Mouse (Mus musculus) embryonic facial prominence, embryonic 15.5 days (tissue): ENCODE data around the gene Rnf41. TPM values are rescaled to one million over a fixed set of nuclear protein-coding genes. Genes with fewer than 3 reads are reported as not detected.

Experiments used
- ATAC-seq: fragments of 200-750 bp; cut with Nextera tagmentation; 2 replicates; pipeline ENCODE4 v1.8.0; 2017; ENCODE audit warnings: low read depth, moderate TSS enrichment; ENCODE audit not compliant: insufficient number of reproducible peaks, low FRiP score, low TSS enrichment
- H3K27ac ChIP-seq: fragments of 300-500 bp; sonication (generic); replicated peaks from 2 replicates; pipeline ENCODE4 v1.5.1; 2015; ENCODE audit warnings: mild to moderate bottlenecking, inconsistent platforms
- H3K27me3 ChIP-seq: fragments of 300-500 bp; sonication (generic); 2 replicates; pipeline ENCODE4 v1.6.1; 2015; ENCODE audit warnings: inconsistent platforms
- H3K36me3 ChIP-seq: fragments of 300-500 bp; sonication (generic); 2 replicates; pipeline ENCODE4 v1.6.1; 2015; ENCODE audit warnings: mild to moderate bottlenecking, inconsistent platforms
- H3K4me1 ChIP-seq: fragments of 300-500 bp; sonication (generic); 2 replicates; pipeline ENCODE4 v1.6.1; 2015; ENCODE audit warnings: inconsistent platforms
- H3K4me2 ChIP-seq: fragments of 300-500 bp; sonication (generic); replicated peaks from 2 replicates; pipeline ENCODE4 v1.6.1; 2015; ENCODE audit warnings: mild to moderate bottlenecking, inconsistent platforms
- H3K4me3 ChIP-seq: fragments of 300-500 bp; sonication (generic); replicated peaks from 2 replicates; pipeline ENCODE4 v1.5.1; 2015; ENCODE audit warnings: mild to moderate bottlenecking, inconsistent platforms
- H3K9ac ChIP-seq: fragments of 300-500 bp; sonication (generic); 2 replicates; pipeline ENCODE4 v1.6.1; 2015; ENCODE audit warnings: inconsistent platforms
- H3K9me3 ChIP-seq: fragments of 300-500 bp; sonication (generic); replicated peaks from 2 replicates; pipeline ENCODE4 v1.6.1; 2016; ENCODE audit warnings: inconsistent platforms
- WGBS: fragments of 180-500 bp; shearing (Covaris S2); methylation state at CpG from one replicate; pipeline ENCODE4 v1.1.7; 2015; 5-methylcytosine and 5-hydroxymethylcytosine counted together
- polyA plus RNA-seq: library from polyadenylated mRNA; unstranded; fragments of >200 nt; fragmentation: Nextera tagmentation; extraction: Ambion mirVana; gene quantifications from 2 replicates; pipeline ENCODE4 v1.2.1, GENCODE M21; 2015

Gene Rnf41
- polyA plus RNA-seq, 1 experiment from 2014 or later, result 45.0 TPM

- H3K4me2 ChIP-seq, result no peak overlapping the region
- H3K9ac ChIP-seq, result no peak overlapping the region
- no peaks in the 10 kb centered on the region for H3K27me3 ChIP-seq
- ATAC-seq, result no peak
- 59% methylated on average over 4 of the region's 4 CpGs for WGBS
- no peaks in the 10 kb centered on the region for H3K4me1 ChIP-seq
- no peaks in the 10 kb centered on the region for H3K9me3 ChIP-seq
- H3K27ac ChIP-seq, result no peak overlapping the region
- no peak overlapping the region for H3K4me3 ChIP-seq
- peaks cover 59% of the 10 kb centered on the region for H3K36me3 ChIP-seq
Observed at GRCm38 (mm10) chr10:128429454-128429853, 18.0 kb downstream of the Rnf41 start.

- H3K4me1 ChIP-seq, result no peaks in the 10 kb centered on the region
- H3K9ac ChIP-seq, result no peak overlapping the region
- no peaks in the 10 kb centered on the region for H3K27me3 ChIP-seq
- no peak overlapping the region for H3K4me3 ChIP-seq
- peaks cover 78% of the 10 kb centered on the region for H3K36me3 ChIP-seq
- no peak for ATAC-seq
- no peaks in the 10 kb centered on the region for H3K9me3 ChIP-seq
- WGBS, result 98% methylated on average over 2 of the region's 2 CpGs
- H3K27ac ChIP-seq, result no peak overlapping the region
- no peak overlapping the region for H3K4me2 ChIP-seq
Observed at GRCm38 (mm10) chr10:128433417-128433816, 22.0 kb downstream of the Rnf41 start.

- no peak overlapping the region for H3K9ac ChIP-seq
- ATAC-seq, result no peak
- WGBS, result 89% methylated on average over 10 of the region's 10 CpGs
- H3K4me2 ChIP-seq, result no peak overlapping the region
- no peak overlapping the region for H3K27ac ChIP-seq
- H3K9me3 ChIP-seq, result no peaks in the 10 kb centered on the region
- peaks cover 76% of the 10 kb centered on the region for H3K36me3 ChIP-seq
- H3K27me3 ChIP-seq, result no peaks in the 10 kb centered on the region
- H3K4me1 ChIP-seq, result no peaks in the 10 kb centered on the region
- no peak overlapping the region for H3K4me3 ChIP-seq
Observed at GRCm38 (mm10) chr10:128434681-128435080, 23.2 kb downstream of the Rnf41 start.

- no peak overlapping the region for H3K4me3 ChIP-seq
- no peak overlapping the region for H3K9ac ChIP-seq
- H3K4me2 ChIP-seq, result no peak overlapping the region
- H3K27ac ChIP-seq, result no peak overlapping the region
- WGBS, result 85% methylated on average over 17 of the region's 17 CpGs
- H3K36me3 ChIP-seq, result peaks cover 76% of the 10 kb centered on the region
- H3K9me3 ChIP-seq, result no peaks in the 10 kb centered on the region
- ATAC-seq, result no peak
- no peaks in the 10 kb centered on the region for H3K4me1 ChIP-seq
- H3K27me3 ChIP-seq, result no peaks in the 10 kb centered on the region
Observed at GRCm38 (mm10) chr10:128435186-128435823, 23.8 kb downstream of the Rnf41 start.

GRCm38 (mm10) chr10:128435873-128436272 lies 24.4 kb downstream of the Rnf41 start:
- Histone ChIP-seq H3K4me1 (no peaks in the 10 kb centered on the region), H3K4me2 (no peak overlapping the region), H3K4me3 (no peak overlapping the region), H3K9ac (no peak overlapping the region), H3K36me3 (peaks cover 76% of the 10 kb centered on the region), H3K27ac (no peak overlapping the region), H3K9me3 (no peaks in the 10 kb centered on the region), H3K27me3 (no peaks in the 10 kb centered on the region)
- WGBS, result 87% methylated on average over 5 of the region's 5 CpGs
- no peak for ATAC-seq

- no peak overlapping the region for H3K27ac ChIP-seq
- no peak overlapping the region for H3K9ac ChIP-seq
- H3K36me3 ChIP-seq, result peaks cover 75% of the 10 kb centered on the region
- no peaks in the 10 kb centered on the region for H3K4me1 ChIP-seq
- no peak overlapping the region for H3K4me2 ChIP-seq
- H3K9me3 ChIP-seq, result no peaks in the 10 kb centered on the region
- WGBS, result 82% methylated on average over 8 of the region's 8 CpGs
- ATAC-seq, result no peak
- H3K4me3 ChIP-seq, result no peak overlapping the region
- no peaks in the 10 kb centered on the region for H3K27me3 ChIP-seq
Observed at GRCm38 (mm10) chr10:128436376-128436775, 24.9 kb downstream of the Rnf41 start.

- WGBS, result 74% methylated on average over 10 of the region's 10 CpGs
- no peak overlapping the region for H3K9ac ChIP-seq
- no peaks in the 10 kb centered on the region for H3K9me3 ChIP-seq
- no peak overlapping the region for H3K27ac ChIP-seq
- peaks cover 66% of the 10 kb centered on the region for H3K36me3 ChIP-seq
- no peak overlapping the region for H3K4me3 ChIP-seq
- no peak overlapping the region for H3K4me2 ChIP-seq
- no peaks in the 10 kb centered on the region for H3K27me3 ChIP-seq
- ATAC-seq, result no peak
- no peaks in the 10 kb centered on the region for H3K4me1 ChIP-seq
Observed at GRCm38 (mm10) chr10:128438675-128439279, 27.3 kb downstream of the Rnf41 start.

GRCm38 (mm10) chr10:128440407-128440806 lies 28.9 kb downstream of the Rnf41 start:
- H3K36me3 ChIP-seq, result peaks cover 62% of the 10 kb centered on the region
- H3K9me3 ChIP-seq, result no peaks in the 10 kb centered on the region
- H3K4me2 ChIP-seq, result no peak overlapping the region
- no peaks in the 10 kb centered on the region for H3K4me1 ChIP-seq
- WGBS, result 64% methylated on average over 10 of the region's 10 CpGs
- H3K27ac ChIP-seq, result no peak overlapping the region
- ATAC-seq, result no peak
- H3K4me3 ChIP-seq, result no peak overlapping the region
- H3K9ac ChIP-seq, result no peak overlapping the region
- no peaks in the 10 kb centered on the region for H3K27me3 ChIP-seq

GRCm38 (mm10) chr10:128441324-128442119 lies 30.1 kb downstream of the Rnf41 start:
- WGBS, result 85% methylated on average over 10 of the region's 10 CpGs
- no peak for ATAC-seq
- no peaks in the 10 kb centered on the region for H3K9me3 ChIP-seq
- H3K4me1 ChIP-seq, result no peaks in the 10 kb centered on the region
- H3K4me3 ChIP-seq, result no peak overlapping the region
- no peak overlapping the region for H3K27ac ChIP-seq
- H3K4me2 ChIP-seq, result no peak overlapping the region
- no peaks in the 10 kb centered on the region for H3K27me3 ChIP-seq
- no peak overlapping the region for H3K9ac ChIP-seq
- H3K36me3 ChIP-seq, result peaks cover 51% of the 10 kb centered on the region

- WGBS, result 57% methylated on average over 1 of the region's 1 CpGs
- H3K4me2 ChIP-seq, result no peak overlapping the region
- 0 out of 2 replicates have a peak overlapping the region, but pooled peaks have one; percentile 44 for H3K27ac ChIP-seq
- no peak overlapping the region for H3K4me3 ChIP-seq
- H3K9me3 ChIP-seq, result no peaks in the 10 kb centered on the region
- H3K36me3 ChIP-seq, result peaks cover 40% of the 10 kb centered on the region
- no peaks in the 10 kb centered on the region for H3K4me1 ChIP-seq
- ATAC-seq, result no peak
- H3K27me3 ChIP-seq, result no peaks in the 10 kb centered on the region
- H3K9ac ChIP-seq, result no peak overlapping the region
Observed at GRCm38 (mm10) chr10:128442718-128443117, 31.3 kb downstream of the Rnf41 start.

- H3K9ac ChIP-seq, result no peak overlapping the region
- H3K4me2 ChIP-seq, result no peak overlapping the region
- H3K27ac ChIP-seq, result no peak overlapping the region
- H3K9me3 ChIP-seq, result no peaks in the 10 kb centered on the region
- 59% methylated on average over 6 of the region's 6 CpGs for WGBS
- no peak overlapping the region for H3K4me3 ChIP-seq
- H3K27me3 ChIP-seq, result no peaks in the 10 kb centered on the region
- H3K4me1 ChIP-seq, result no peaks in the 10 kb centered on the region
- ATAC-seq, result no peak
- H3K36me3 ChIP-seq, result peaks cover 25% of the 10 kb centered on the region
Observed at GRCm38 (mm10) chr10:128444354-128444753, 32.9 kb downstream of the Rnf41 start.
